Mouse (Mus musculus) right cerebral cortex, postnatal 14 days (tissue): ENCODE results near the gene Il16.
A peak's percentile ranks its signal among the peaks of the same experiment; 100 is the strongest.

Experiments
- DNase-seq: peaks from one replicate; pipeline ENCODE4 v3.0.0; 2022

Il16 gene

GRCm38 (mm10) chr7:83641163-83641562 is 104.4 kb downstream of the Il16 start:
- DNase-seq = no peak

GRCm38 (mm10) chr7:83640581-83640980 is 104.9 kb downstream of the Il16 start:
- DNase-seq = no peak

- no peak for DNase-seq
These were observed 106.4 kb downstream of the Il16 start for GRCm38 (mm10) chr7:83639084-83639483.

- no peak for DNase-seq
These were observed 107.5 kb downstream of the Il16 start for GRCm38 (mm10) chr7:83637781-83638583.

GRCm38 (mm10) chr7:83636425-83636824 is 109.1 kb downstream of the Il16 start:
- DNase-seq = no peak

GRCm38 (mm10) chr7:83635726-83636125 is 109.8 kb downstream of the Il16 start:
- no peak for DNase-seq

- no peak for DNase-seq
These were observed 111.7 kb downstream of the Il16 start for GRCm38 (mm10) chr7:83633856-83634255.

GRCm38 (mm10) chr7:83632682-83633120 is 112.8 kb downstream of the Il16 start:
- no peak for DNase-seq

- DNase-seq = peak; percentile 79
These were observed 113.5 kb downstream of the Il16 start, which contains the start of gene Stard5 for GRCm38 (mm10) chr7:83631828-83632681. TSS of gene Stard5 (plus strand) at chr7:83631959.

- DNase-seq = no peak
These were observed 114.3 kb downstream of the Il16 start for GRCm38 (mm10) chr7:83631073-83631827.

GRCm38 (mm10) chr7:83627369-83627768 is 118.2 kb downstream of the Il16 start:
- DNase-seq = no peak

GRCm38 (mm10) chr7:83626557-83627257 is 118.8 kb downstream of the Il16 start:
- DNase-seq = no peak

- no peak for DNase-seq
These were observed 121.5 kb downstream of the Il16 start for GRCm38 (mm10) chr7:83624065-83624464.

GRCm38 (mm10) chr7:83622582-83622981 is 122.9 kb downstream of the Il16 start:
- DNase-seq = no peak

GRCm38 (mm10) chr7:83618709-83619108 is 126.8 kb downstream of the Il16 start:
- no peak for DNase-seq

- no peak for DNase-seq
These were observed 129.3 kb downstream of the Il16 start for GRCm38 (mm10) chr7:83616268-83616667.

- DNase-seq = no peak
These were observed 129.7 kb downstream of the Il16 start for GRCm38 (mm10) chr7:83615815-83616214.

GRCm38 (mm10) chr7:83615272-83615671 is 130.3 kb downstream of the Il16 start:
- no peak for DNase-seq

- no peak for DNase-seq
These were observed 133.6 kb downstream of the Il16 start for GRCm38 (mm10) chr7:83611886-83612285.

GRCm38 (mm10) chr7:83609891-83610290 is 135.6 kb downstream of the Il16 start:
- no peak for DNase-seq

GRCm38 (mm10) chr7:83606796-83607195 is 138.7 kb downstream of the Il16 start:
- no peak for DNase-seq

- no peak for DNase-seq
These were observed 141.2 kb downstream of the Il16 start for GRCm38 (mm10) chr7:83604180-83604944.
